Mouse (Mus musculus) right cerebral cortex, postnatal 25 days (tissue): ENCODE results near the gene Pdlim4.
"Not testable (repeated sequence)": the region's sequence is repeated elsewhere in the genome, so short reads cannot be mapped to it uniquely, and the experiment has no call there.

Source experiments
- DNase-seq: peaks from one replicate; pipeline ENCODE4 v3.0.0; 2022

Pdlim4 gene

GRCm38 (mm10) chr11:54011255-54011654, 57.6 kb downstream of the Pdlim4 start:
- no peak for DNase-seq

DNA sequence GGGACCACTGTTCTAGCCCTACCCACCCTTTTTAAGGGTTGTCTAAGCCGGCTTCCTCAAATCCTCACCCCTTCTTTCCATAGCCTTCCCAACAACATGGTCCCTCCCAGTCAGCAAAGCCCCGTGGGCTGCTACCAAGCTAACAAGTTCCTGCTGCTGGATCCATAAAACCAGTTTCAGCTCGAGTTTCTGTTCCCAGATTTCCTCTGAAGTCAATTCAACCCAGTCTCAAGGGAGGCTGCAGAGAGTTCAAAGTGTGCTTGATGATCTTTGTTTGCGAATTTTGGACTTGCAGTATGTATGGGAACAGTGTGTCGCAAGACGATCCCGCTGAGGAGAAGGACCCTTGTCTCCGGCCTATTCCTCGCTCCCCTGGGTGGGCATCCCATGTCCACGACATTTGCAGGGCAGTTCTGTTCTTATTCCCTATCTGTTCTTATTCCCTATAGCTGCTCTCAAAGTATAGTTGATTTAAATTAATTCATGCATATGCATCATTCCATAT, 60.3 kb downstream of the Pdlim4 start:
- no peak for DNase-seq

DNA sequence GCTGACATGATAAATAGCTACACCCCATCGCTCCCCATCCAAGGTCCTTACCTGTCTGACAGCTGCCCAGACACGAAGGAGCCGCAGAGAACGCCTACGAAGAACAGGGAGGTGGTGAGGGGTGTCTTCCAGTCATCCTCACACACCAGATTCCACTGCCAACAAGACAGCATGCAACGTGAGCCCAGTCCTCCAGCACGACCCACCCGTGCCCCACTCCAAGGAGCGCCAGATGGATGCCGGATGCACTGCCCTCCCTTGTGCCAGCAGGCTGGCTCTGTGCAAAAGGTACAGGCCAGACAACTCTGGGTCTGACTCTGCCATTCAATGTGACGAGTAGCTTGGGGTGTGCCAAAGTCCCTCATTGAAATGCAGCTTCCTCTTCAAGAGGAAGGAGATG, 61.1 kb downstream of the Pdlim4 start:
- no peak for DNase-seq

DNA sequence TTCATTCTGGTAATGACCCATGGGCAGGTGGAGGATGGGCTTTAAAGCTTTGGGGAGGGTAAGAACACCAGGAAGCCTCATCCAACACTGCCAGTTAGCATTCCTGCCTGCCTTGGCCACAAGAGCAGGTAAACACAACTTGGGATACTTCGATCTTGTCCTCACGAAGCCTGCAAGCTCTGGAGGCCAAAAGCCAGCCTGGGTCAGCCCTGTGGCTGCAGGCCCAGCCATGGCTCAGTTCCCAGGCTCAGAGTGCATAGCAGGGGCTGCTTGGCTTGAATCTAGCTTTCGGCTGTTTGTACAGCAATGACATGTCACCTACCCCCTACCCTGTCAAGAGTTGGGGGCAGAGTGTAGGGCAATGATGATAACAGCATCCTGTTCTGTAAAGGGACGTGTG, 61.9 kb downstream of the Pdlim4 start:
- DNase-seq, result no peak

DNA sequence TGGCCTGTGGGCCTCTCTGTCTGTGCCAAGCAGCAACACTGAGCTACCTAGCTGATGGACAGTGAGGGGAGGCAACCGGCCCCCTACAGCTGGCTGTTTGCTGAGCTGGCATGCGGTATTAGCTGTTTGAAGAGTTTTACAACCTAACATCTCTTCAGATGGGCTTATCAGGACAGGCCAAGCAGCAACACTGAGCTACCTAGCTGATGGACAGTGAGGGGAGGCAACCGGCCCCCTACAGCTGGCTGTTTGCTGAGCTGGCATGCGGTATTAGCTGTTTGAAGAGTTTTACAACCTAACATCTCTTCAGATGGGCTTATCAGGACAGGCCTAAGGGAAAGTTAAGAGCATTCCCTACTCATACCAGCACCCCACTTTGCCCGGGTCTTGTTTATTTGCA, 62.5 kb downstream of the Pdlim4 start:
- DNase-seq, result not testable (repeated sequence)
